Mouse (Mus musculus) heart, adult 10 weeks (tissue): Measurements from ENCODE around the gene Syngap1. TPM values are rescaled to one million over a fixed set of nuclear protein-coding genes. Genes with fewer than 3 reads are reported as not detected.

Source experiments
- polyA plus RNA-seq: library from polyadenylated mRNA; stranded (reverse); fragments of 350-450 nt; fragmentation: Illumina TruSeq; extraction: RNeasy Lipid Tissue Mini Kit (QIAGEN cat#74804); gene quantifications from one replicate; pipeline ENCODE4 v1.2.3, GENCODE M21; 2014; ENCODE audit warnings: low read depth, low replicate concordance

The Syngap1 gene
- polyA plus RNA-seq = 5.7 TPM

DNA sequence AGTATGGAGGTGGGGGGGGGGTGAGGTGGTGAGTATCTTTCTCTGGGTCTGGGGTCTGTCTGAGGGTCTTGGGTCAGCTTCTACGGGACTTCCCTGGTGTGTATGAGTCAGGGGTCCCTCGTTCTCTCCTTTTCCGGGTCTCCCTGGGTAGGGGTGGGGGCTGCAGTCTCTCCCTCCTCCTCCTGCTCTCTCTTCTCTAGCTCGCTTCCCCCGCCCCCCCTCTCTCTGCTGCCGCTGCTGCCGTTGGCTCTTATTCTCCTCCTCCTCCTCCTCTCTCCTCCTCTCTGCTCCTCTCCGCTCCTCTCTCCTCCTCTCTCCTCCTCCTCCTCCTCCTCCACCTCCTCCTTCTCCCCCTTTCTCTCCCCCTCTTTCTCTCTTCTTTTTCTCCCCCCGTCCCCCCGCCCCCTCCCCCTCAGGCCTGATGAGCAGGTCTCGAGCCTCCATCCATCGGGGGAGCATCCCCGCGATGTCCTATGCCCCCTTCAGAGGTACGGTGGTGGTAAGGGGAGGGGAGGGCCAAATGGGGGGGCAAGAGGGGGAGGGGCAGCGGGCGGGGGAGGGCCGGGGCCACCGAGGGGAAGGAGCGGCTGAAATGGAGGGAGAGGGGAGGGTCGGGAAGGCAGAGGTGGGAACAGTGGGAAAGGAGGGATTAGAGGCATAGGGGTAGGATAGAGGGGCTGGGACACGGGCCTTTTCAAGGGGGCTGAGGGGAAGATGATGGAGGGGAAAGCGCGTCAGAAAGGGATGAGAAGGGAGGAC is at the start of gene Syngap1:
Syngap1 (plus strand) TSS at position 223 of the 759 bp plus-strand sequence.

DNA sequence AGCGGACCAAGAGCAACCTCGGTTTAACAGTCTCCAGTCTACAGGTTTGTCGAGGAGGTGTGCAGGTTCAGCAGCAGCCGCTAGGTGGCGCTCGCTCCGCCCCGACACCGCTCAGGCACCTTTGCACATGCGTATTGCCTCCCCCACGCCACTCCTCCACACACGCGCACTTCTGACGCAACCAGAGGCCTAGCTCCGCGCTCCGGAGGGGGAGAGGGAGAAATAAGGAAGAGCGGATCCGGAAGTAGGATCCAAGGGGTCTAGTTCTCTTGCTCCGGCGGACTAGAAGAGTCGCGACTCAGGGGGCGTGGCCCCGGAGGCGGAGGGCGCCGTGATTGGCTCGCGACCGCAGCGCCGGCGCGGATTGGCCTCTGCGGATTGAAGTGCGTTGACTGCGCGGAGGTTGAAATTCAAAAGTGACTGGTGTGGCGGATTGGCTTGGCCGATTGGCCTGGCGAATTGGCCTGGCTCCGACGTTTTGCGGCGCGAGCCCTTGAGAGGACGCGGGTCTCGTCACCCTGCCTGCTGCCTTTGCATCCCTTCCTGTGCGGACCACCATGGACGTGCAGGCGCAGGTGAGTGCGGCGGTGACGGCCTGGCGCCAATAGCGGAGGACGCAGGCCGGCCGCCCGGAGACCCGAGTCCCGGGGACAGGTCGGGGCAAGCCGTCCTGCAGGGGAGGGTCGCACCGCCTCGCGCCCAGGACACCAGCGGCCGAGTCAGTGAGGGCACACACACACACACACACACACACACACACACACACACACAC is 24.2 kb upstream of the Syngap1 start, which contains the start of gene Kifc5b:
Kifc5b (plus strand) TSS at position 381 of the 772 bp plus-strand sequence.

DNA sequence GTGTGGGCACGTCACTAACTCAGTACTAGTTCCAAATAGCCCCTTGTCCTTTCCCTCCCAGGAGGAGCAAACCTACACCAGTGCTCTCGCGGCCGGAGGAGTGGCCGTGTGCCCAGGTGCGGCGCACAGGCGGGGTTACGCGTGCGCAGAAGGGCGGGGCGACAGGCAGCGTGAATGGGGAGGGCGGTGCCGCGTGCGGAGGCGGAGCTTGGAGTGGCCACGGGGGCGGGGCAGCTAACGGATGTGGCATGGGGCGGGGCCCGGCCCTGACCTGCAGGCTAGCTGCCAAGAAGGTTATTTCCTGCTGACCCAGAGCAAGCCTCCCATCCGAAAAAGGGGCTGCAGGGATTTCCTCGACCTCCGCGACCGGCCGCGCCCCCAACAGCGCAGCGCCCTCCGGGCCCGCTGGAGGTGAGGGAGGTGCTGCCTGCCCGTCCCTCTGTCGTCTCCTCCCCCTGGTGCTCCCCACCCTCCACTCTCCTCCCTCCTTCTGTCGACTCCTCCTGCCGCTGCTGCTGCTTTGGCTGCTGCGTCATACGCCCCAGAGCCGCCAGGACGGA is 8.1 kb upstream of the Syngap1 start, which contains the start of gene Phf1:
Phf1 (plus strand) TSS at position 214 of the 560 bp plus-strand sequence.

GRCm38 (mm10) chr17:26939178-26939972 is 1.7 kb upstream of the Syngap1 start, which contains the start of gene Cuta:
Cuta (minus strand) TSS chr17:26939569.

GRCm38 (mm10) chr17:26972703-26973574 is 31.9 kb downstream of the Syngap1 start, which contains the start of gene Zbtb9:
Zbtb9 (plus strand) TSS chr17:26973167.

Other genes starting within 250 kb of the Syngap1 start
- gene Crebrf, start 225.6 kb upstream of the Syngap1 start, polyA plus RNA-seq = 18.1 TPM
- gene Bnip1, start 160.2 kb upstream of the Syngap1 start, polyA plus RNA-seq = 38.1 TPM
- 52.8 TPM for gene Nkx2-5, start 96.2 kb upstream of the Syngap1 start, polyA plus RNA-seq
- 1.3 TPM for gene Kifc5b, start 24.2 kb upstream of the Syngap1 start, polyA plus RNA-seq
- 36.0 TPM for gene Phf1, start 8.2 kb upstream of the Syngap1 start, polyA plus RNA-seq
- gene Cuta, start 1.7 kb upstream of the Syngap1 start, polyA plus RNA-seq = 104 TPM
- not detected for gene Zbtb9, start 31.9 kb downstream of the Syngap1 start, polyA plus RNA-seq
- 15.3 TPM for gene Bak1, start 87.8 kb downstream of the Syngap1 start, polyA plus RNA-seq
- gene Itpr3, start 116.1 kb downstream of the Syngap1 start, polyA plus RNA-seq = 3.2 TPM
- 369 TPM for gene Uqcc2, start 192.7 kb downstream of the Syngap1 start, polyA plus RNA-seq
- 10.1 TPM for gene Ip6k3, start 226.5 kb downstream of the Syngap1 start, polyA plus RNA-seq